Mouse (Mus musculus) lung, embryonic 14.5 days (tissue): ENCODE measurements around the gene Casz1. TPM values are rescaled to one million over a fixed set of nuclear protein-coding genes. Genes with fewer than 3 reads are reported as not detected.

Source experiments
- ATAC-seq: fragments of 200-750 bp; cut with Nextera tagmentation; 2 replicates; pipeline ENCODE4 v1.8.0; 2017; ENCODE audit warnings: mild to moderate bottlenecking, moderate TSS enrichment, moderate library complexity; ENCODE audit not compliant: insufficient read depth
- DNase-seq: peaks from one replicate; pipeline ENCODE4 v3.0.0-alpha.2; 2015
- H3K27ac ChIP-seq: fragments of 300-500 bp; sonication (generic); 2 replicates; pipeline ENCODE4 v1.5.1; 2014; ENCODE audit warnings: low read depth, mild to moderate bottlenecking, moderate library complexity
- H3K27me3 ChIP-seq: fragments of 300-500 bp; sonication (generic); 2 replicates; pipeline ENCODE4 v1.6.1; 2014; ENCODE audit warnings: low read length, control low read depth; ENCODE audit not compliant: insufficient read depth
- H3K36me3 ChIP-seq: fragments of 300-500 bp; sonication (generic); 2 replicates; pipeline ENCODE4 v1.6.1; 2014; ENCODE audit warnings: control low read depth; ENCODE audit not compliant: insufficient read depth
- H3K4me1 ChIP-seq: fragments of 300-500 bp; sonication (generic); 2 replicates; pipeline ENCODE4 v1.6.1; 2014; ENCODE audit warnings: antibody characterized with exemption, control low read depth; ENCODE audit not compliant: insufficient read depth
- H3K4me2 ChIP-seq: fragments of 300-500 bp; sonication (generic); 2 replicates; pipeline ENCODE4 v1.6.1; 2014; ENCODE audit warnings: mild to moderate bottlenecking
- H3K4me3 ChIP-seq: fragments of 300-500 bp; sonication (generic); 2 replicates; pipeline ENCODE4 v1.5.1; 2014; ENCODE audit warnings: low read depth, low read length
- H3K9ac ChIP-seq: fragments of 300-500 bp; sonication (generic); 2 replicates; pipeline ENCODE4 v1.6.1; 2014
- H3K9me3 ChIP-seq: fragments of 300-500 bp; sonication (generic); 2 replicates; pipeline ENCODE4 v1.6.1; 2016; ENCODE audit warnings: low read depth, low read length, control low read depth
- CTCF ChIP-seq: IDR thresholded peaks from 2 replicates; pipeline ENCODE4 v1.5.1; 2016; ENCODE audit warnings: antibody characterized with exemption, low read depth
- WGBS: fragments of 180-500 bp; shearing (Covaris S2); extraction: QIAGEN DNeasy Blood & Tissue Kit; methylation state at CpG from one replicate; pipeline ENCODE4 v1.1.7; 2014; 5-methylcytosine and 5-hydroxymethylcytosine counted together
- polyA plus RNA-seq: library from polyadenylated mRNA; unstranded; fragments of >200 nt; fragmentation: Nextera tagmentation; extraction: Ambion mirVana; gene quantifications from 2 replicates; pipeline ENCODE4 v1.2.1, GENCODE M21; 2014

The Casz1 gene
- polyA plus RNA-seq, 1 experiment from 2014 or later, result 8.3 TPM

DNA sequence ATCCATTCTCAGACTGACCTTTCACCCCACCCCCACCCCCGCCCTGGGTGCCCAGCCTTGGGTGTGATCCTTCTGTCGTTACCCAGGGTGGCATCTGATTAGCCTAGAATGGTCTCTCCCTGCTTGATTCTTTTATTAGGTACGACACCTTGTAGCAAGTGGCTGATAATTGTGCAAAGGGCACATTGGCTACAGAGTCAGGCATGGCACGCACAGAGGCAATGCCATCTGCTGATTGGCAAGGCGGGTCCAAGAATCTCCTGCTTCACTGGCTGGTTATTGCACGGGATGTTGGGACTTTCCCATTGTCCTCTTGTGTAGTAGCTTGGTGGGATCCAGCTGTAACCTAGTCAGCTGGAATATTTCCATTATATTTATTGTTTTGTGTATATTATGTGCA is 33.4 kb downstream of the Casz1 start:
- DNase-seq, result no peak
- TF ChIP-seq CTCF, result no peak
- Histone ChIP-seq H3K27ac (no peak overlapping the region), H3K36me3 (no peaks in the 10 kb centered on the region), H3K27me3 (no peaks in the 10 kb centered on the region), H3K9me3 (no peaks in the 10 kb centered on the region), H3K4me1 (peaks cover 18% of the 10 kb centered on the region), H3K4me3 (no peak overlapping the region), H3K4me2 (no peak overlapping the region), H3K9ac (no peak overlapping the region)
- WGBS, result 81% methylated on average over 6 of the region's 6 CpGs
- no peak for ATAC-seq

DNA sequence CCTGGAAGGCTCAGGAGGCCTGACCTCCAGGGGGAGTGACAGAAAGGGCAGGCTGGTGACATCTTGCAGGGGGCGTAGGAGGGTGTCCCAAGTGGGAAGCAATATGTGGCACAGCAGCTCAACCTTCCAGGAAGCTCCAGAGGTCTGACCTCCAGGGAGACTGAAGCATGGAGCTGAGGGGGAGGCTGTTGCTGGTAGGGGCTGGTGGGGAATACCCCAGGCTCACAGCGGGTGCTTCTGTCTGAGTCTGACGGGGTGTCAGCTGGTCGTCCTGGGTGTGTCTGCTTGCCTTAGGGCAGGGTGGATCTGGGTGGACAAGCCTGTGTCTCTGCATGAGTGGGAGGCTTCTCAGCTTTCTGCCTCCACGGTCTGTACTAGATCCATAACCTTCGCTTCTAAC is 38.1 kb downstream of the Casz1 start:
- ATAC-seq, result no peak
- Histone ChIP-seq H3K27ac (no peak overlapping the region), H3K36me3 (no peaks in the 10 kb centered on the region), H3K4me3 (no peak overlapping the region), H3K9me3 (no peaks in the 10 kb centered on the region), H3K4me1 (no peaks in the 10 kb centered on the region), H3K27me3 (no peaks in the 10 kb centered on the region), H3K4me2 (no peak overlapping the region), H3K9ac (no peak overlapping the region)
- WGBS, result 65% methylated on average over 6 of the region's 6 CpGs
- no peak for DNase-seq
- no peak for TF ChIP-seq CTCF

DNA sequence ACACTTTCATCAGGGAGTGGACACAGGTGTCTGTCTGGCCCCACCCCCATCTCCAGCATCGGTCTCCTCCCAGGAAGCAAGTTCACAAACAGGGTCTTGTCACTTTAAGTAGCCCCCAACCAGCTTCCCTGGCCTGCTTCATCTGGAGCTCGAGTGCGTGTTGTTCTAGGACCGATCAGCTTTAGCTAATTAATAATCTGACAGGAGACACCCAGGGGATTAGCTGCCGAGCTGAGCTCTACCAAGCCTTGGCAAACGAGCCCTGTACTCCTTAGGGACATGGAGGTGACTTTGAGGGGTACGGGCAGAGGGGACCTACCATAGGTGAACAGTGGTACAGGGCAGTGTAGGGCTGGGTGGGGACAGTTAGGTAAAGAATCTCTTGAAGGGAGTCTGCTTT is 40.7 kb downstream of the Casz1 start:
- TF ChIP-seq CTCF, result no peak
- no peaks in the 10 kb centered on the region for H3K4me1 ChIP-seq
- no peak overlapping the region for H3K27ac ChIP-seq
- no peak overlapping the region for H3K4me3 ChIP-seq
- DNase-seq (no peak), ATAC-seq (no peak)
- no peaks in the 10 kb centered on the region for H3K36me3 ChIP-seq
- no peak overlapping the region for H3K4me2 ChIP-seq
- H3K27me3 ChIP-seq, result no peaks in the 10 kb centered on the region
- no peaks in the 10 kb centered on the region for H3K9me3 ChIP-seq
- WGBS, result 30% methylated on average over 7 of the region's 7 CpGs
- no peak overlapping the region for H3K9ac ChIP-seq

DNA sequence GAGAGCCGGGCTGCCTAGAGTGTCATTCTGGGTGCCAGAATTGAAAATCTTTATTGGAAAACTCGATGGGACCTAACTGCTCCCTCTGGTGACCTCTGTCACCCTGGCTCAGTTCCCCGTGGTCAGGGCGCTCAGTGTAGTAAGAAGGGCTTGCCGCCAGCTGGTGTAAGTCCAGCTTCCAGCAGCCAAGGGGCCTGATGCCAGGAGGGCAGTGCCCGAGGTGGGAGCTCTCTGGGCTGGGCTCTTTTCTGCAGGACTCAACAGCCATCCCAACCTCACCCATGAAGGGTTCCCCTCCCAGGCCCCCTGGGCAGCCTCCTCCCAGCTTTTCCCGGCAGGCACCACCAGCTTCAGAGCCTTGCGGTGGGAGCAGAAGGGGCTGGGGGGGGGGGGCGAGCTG is 42.0 kb downstream of the Casz1 start:
- no peak for TF ChIP-seq CTCF
- ATAC-seq (no peak), DNase-seq (no peak)
- H3K4me1 ChIP-seq, result no peaks in the 10 kb centered on the region
- no peak overlapping the region for H3K9ac ChIP-seq
- H3K4me3 ChIP-seq, result no peak overlapping the region
- 41% methylated on average over 8 of the region's 9 CpGs for WGBS
- no peaks in the 10 kb centered on the region for H3K27me3 ChIP-seq
- H3K27ac ChIP-seq, result no peak overlapping the region
- H3K9me3 ChIP-seq, result no peaks in the 10 kb centered on the region
- peak overlapping the region; percentile 37 for H3K4me2 ChIP-seq
- H3K36me3 ChIP-seq, result no peaks in the 10 kb centered on the region

DNA sequence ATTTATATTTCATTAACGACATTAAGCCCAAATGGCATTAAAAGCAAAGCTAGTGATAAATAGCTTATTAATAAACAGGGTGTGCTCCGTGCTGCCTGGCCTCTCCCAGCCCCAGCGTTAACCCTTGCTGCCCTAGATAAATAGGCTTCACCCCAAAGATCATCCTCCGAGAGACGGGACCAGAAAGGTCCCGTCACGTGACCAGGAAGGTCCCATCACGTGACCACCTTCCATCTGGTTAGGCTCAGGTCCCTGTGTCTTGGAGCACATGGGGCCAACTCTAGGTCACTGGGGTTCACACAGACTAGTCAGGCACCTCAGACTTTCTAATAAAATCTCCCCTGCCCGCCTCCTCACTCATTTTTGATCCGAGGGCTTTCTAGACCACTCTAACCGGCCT is 42.5 kb downstream of the Casz1 start:
- no peak overlapping the region for H3K9ac ChIP-seq
- peak overlapping the region; percentile 37 for H3K4me2 ChIP-seq
- H3K9me3 ChIP-seq, result no peaks in the 10 kb centered on the region
- TF ChIP-seq CTCF, result no peak
- H3K4me1 ChIP-seq, result peaks cover 5% of the 10 kb centered on the region
- ATAC-seq (no peak), DNase-seq (no peak)
- no peak overlapping the region for H3K4me3 ChIP-seq
- no peaks in the 10 kb centered on the region for H3K27me3 ChIP-seq
- H3K27ac ChIP-seq, result no peak overlapping the region
- 46% methylated on average over 11 of the region's 11 CpGs for WGBS
- H3K36me3 ChIP-seq, result no peaks in the 10 kb centered on the region

DNA sequence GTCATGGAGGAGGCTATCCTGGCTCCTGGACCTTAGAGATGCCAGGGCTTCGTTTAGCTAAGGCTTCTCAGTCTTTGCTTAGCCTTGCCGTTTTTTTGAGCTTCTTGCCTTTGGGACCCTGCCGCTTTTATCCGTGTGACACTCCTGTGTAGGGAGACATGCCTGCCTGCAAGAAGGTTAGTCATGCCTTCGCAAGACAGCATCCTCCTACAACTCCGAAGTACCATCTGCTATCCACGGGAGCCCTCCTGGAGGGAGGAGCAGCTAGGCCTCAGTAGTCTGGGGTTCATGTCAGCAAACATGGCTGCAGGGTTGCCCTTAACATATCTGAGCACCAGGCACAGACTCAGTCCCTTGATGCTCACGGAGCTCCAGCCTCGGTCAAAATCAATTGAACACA is 43.4 kb downstream of the Casz1 start:
- Histone ChIP-seq H3K9ac (no peak overlapping the region), H3K9me3 (no peaks in the 10 kb centered on the region), H3K4me3 (no peak overlapping the region), H3K27ac (no peak overlapping the region), H3K27me3 (no peaks in the 10 kb centered on the region), H3K4me2 (no peak overlapping the region), H3K36me3 (no peaks in the 10 kb centered on the region), H3K4me1 (peaks cover 8% of the 10 kb centered on the region)
- DNase-seq (no peak), ATAC-seq (no peak)
- TF ChIP-seq CTCF, result no peak
- 84% methylated on average over 9 of the region's 9 CpGs for WGBS

DNA sequence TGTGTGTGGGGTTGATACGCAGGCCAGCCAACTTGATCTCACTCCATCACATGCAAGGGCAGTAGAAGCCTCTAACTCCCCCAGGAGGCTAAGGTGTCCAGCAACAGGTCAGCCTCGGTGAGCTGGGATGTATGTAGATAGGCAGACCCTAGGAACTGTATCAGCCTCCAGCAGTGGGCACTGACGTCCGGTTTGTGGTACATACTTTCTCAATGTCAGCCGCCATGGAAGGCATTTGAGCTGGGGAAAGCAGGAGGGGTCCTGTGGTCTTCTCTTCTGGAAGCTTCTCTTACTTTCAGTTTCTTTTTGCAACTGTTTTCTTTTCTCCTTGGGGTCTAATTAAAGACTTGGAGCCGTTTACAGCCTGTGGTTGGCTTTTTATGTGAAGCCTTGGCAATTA is 45.2 kb downstream of the Casz1 start:
- no peak for ATAC-seq
- 68% methylated on average over 6 of the region's 6 CpGs for WGBS
- H3K27me3 ChIP-seq, result no peaks in the 10 kb centered on the region

DNA sequence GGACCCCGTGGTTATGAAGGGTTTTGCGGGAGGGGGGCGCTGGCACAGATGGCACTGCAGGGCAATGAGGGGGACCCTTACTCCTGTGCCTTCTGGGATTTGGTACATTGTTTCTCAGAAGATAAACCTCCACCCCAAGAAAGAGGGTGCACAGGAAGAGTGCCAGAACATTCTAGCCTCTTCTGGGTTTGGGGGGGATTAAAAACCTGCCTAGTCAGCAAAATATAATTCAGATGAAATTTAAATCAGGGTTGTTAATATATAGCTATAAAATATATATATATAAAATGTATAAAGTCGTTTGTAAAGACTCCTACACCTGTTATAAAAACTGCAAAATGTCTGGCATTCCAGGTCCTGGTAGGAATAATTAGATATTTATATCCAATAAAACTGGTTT is 48.8 kb downstream of the Casz1 start:
- no peak for TF ChIP-seq CTCF
- ATAC-seq (no peak), DNase-seq (no peak)
- Histone ChIP-seq H3K4me3 (no peak overlapping the region), H3K4me2 (no peak overlapping the region), H3K9me3 (no peaks in the 10 kb centered on the region), H3K36me3 (no peaks in the 10 kb centered on the region), H3K27ac (no peak overlapping the region), H3K27me3 (no peaks in the 10 kb centered on the region), H3K9ac (no peak overlapping the region), H3K4me1 (peaks cover 13% of the 10 kb centered on the region)
- WGBS, result 72% methylated on average over 4 of the region's 4 CpGs

More for the DNA sequence above, 45.2 kb downstream of the Casz1 start:
- no peak overlapping the region for H3K4me3 ChIP-seq
- no peak for DNase-seq
- H3K36me3 ChIP-seq, result no peaks in the 10 kb centered on the region
- TF ChIP-seq CTCF, result no peak
- no peak overlapping the region for H3K27ac ChIP-seq
- no peaks in the 10 kb centered on the region for H3K9me3 ChIP-seq
- H3K9ac ChIP-seq, result no peak overlapping the region
- peaks cover 8% of the 10 kb centered on the region for H3K4me1 ChIP-seq
- H3K4me2 ChIP-seq, result no peak overlapping the region
